Mouse (Mus musculus): ENCODE data around the gene Klra8.
"Not testable (repeated sequence)": the region's sequence is repeated elsewhere in the genome, so short reads cannot be mapped to it uniquely, and the experiment has no call there.

The Klra8 gene

GRCm38 (mm10) chr6:130129798-130130197 lies at the start of gene Klra8:
Gene Klra8 (minus strand): TSS chr6:130129898.
- DNase-seq (ENCODE audit: low spot score in 2 of 2) = not testable (repeated sequence)

- DNase-seq (ENCODE audit: low spot score in 2 of 2) = no peak
These were observed 19.2 kb downstream of the Klra8 start for GRCm38 (mm10) chr6:130110485-130110884.

- not testable (repeated sequence) for DNase-seq (ENCODE audit: low spot score in 2 of 2)
These were observed 27.0 kb downstream of the Klra8 start for GRCm38 (mm10) chr6:130102743-130103142.

- DNase-seq (ENCODE audit: low spot score in 2 of 2) = no peak
These were observed 37.3 kb downstream of the Klra8 start for GRCm38 (mm10) chr6:130092336-130092948.

GRCm38 (mm10) chr6:130067171-130067570 lies 62.5 kb downstream of the Klra8 start, which contains the start of gene Klra4:
Gene Klra4 (minus strand): TSS chr6:130067271.
- not testable (repeated sequence) for DNase-seq (ENCODE audit: low spot score in 2 of 2)
